Mouse (Mus musculus) hindbrain, embryonic 14.5 days (tissue): ENCODE measurements around the gene Tmub2. TPM values are rescaled to one million over a fixed set of nuclear protein-coding genes. Genes with fewer than 3 reads are reported as not detected.

Experiments used
- ATAC-seq: fragments of 200-750 bp; cut with Nextera tagmentation; 2 replicates; pipeline ENCODE4 v1.8.0; 2017; ENCODE audit warnings: moderate number of reproducible peaks, mild to moderate bottlenecking, moderate TSS enrichment, moderate library complexity; ENCODE audit not compliant: low FRiP score
- DNase-seq: peaks from one replicate; pipeline ENCODE4 v3.0.0-alpha.2; 2015; ENCODE audit warnings: low spot score
- H3K27ac ChIP-seq: fragments of 300-500 bp; sonication (generic); 2 replicates; pipeline ENCODE4 v1.5.1; 2014; ENCODE audit warnings: mild to moderate bottlenecking, moderate library complexity
- H3K27me3 ChIP-seq: fragments of 300-500 bp; sonication (generic); 2 replicates; pipeline ENCODE4 v1.6.1; 2014; ENCODE audit warnings: mild to moderate bottlenecking, low read length, mixed read lengths; ENCODE audit not compliant: control insufficient read depth, insufficient read depth
- H3K36me3 ChIP-seq: fragments of 300-500 bp; sonication (generic); replicated peaks from 2 replicates; pipeline ENCODE4 v1.6.1; 2014; ENCODE audit not compliant: control insufficient read depth, insufficient read depth
- H3K4me1 ChIP-seq: fragments of 300-500 bp; sonication (generic); replicated peaks from 2 replicates; pipeline ENCODE4 v1.6.1; 2014; ENCODE audit warnings: antibody characterized with exemption, low read length, mixed read lengths; ENCODE audit not compliant: control insufficient read depth, insufficient read depth
- H3K4me2 ChIP-seq: fragments of 300-500 bp; sonication (generic); replicated peaks from 2 replicates; pipeline ENCODE4 v1.6.1; 2014; ENCODE audit warnings: mild to moderate bottlenecking, moderate library complexity
- H3K4me3 ChIP-seq: fragments of 300-500 bp; sonication (generic); replicated peaks from 2 replicates; pipeline ENCODE4 v1.5.1; 2014; ENCODE audit warnings: mild to moderate bottlenecking, low read length
- H3K9ac ChIP-seq: fragments of 300-500 bp; sonication (generic); 2 replicates; pipeline ENCODE4 v1.6.1; 2014
- H3K9me3 ChIP-seq: fragments of 300-500 bp; sonication (generic); 2 replicates; pipeline ENCODE4 v1.6.1; 2016; ENCODE audit warnings: low read length; ENCODE audit not compliant: control insufficient read depth
- WGBS: fragments of 180-500 bp; shearing (Covaris S2); extraction: QIAGEN DNeasy Blood & Tissue Kit; methylation state at CpG from one replicate; pipeline ENCODE4 v1.1.7; 2014; 5-methylcytosine and 5-hydroxymethylcytosine counted together
- polyA plus RNA-seq: library from polyadenylated mRNA; unstranded; fragments of >200 nt; fragmentation: Nextera tagmentation; extraction: Ambion mirVana; gene quantifications from 2 replicates; pipeline ENCODE4 v1.2.1, GENCODE M21; 2014

Tmub2 gene
- polyA plus RNA-seq, 1 experiment from 2014 or later = 77.8 TPM

GRCm38 (mm10) chr11:102310768-102311695, 26.3 kb downstream of the Tmub2 start:
- Histone ChIP-seq H3K27ac (no peak overlapping the region), H3K27me3 (no peaks in the 10 kb centered on the region), H3K4me3 (no peak overlapping the region), H3K4me2 (no peak overlapping the region), H3K9ac (no peak overlapping the region), H3K4me1 (peaks cover 9% of the 10 kb centered on the region; the same call in 1 of the 2 replicates), H3K9me3 (no peaks in the 10 kb centered on the region), H3K36me3 (peaks cover 88% of the 10 kb centered on the region)
- DNase-seq (no peak), ATAC-seq (no peak)
- 45% methylated on average over 36 of the region's 38 CpGs for WGBS

- ATAC-seq (no peak), DNase-seq (no peak)
- WGBS = 90% methylated on average over 4 of the region's 4 CpGs
- Histone ChIP-seq H3K9ac (no peak overlapping the region), H3K36me3 (peaks cover 78% of the 10 kb centered on the region), H3K9me3 (no peaks in the 10 kb centered on the region), H3K4me1 (peaks cover 14% of the 10 kb centered on the region; the same call in 1 of the 2 replicates), H3K4me2 (no peak overlapping the region), H3K4me3 (no peak overlapping the region), H3K27ac (no peak overlapping the region), H3K27me3 (no peaks in the 10 kb centered on the region)
These were observed 27.2 kb downstream of the Tmub2 start for GRCm38 (mm10) chr11:102311966-102312365.

- Histone ChIP-seq H3K9me3 (no peaks in the 10 kb centered on the region), H3K36me3 (peaks cover 72% of the 10 kb centered on the region), H3K27ac (no peak overlapping the region), H3K27me3 (no peaks in the 10 kb centered on the region), H3K4me1 (peaks cover 14% of the 10 kb centered on the region; the same call in 1 of the 2 replicates), H3K4me3 (no peak overlapping the region), H3K4me2 (no peak overlapping the region), H3K9ac (no peak overlapping the region)
- WGBS = 78% methylated on average over 6 of the region's 6 CpGs
- ATAC-seq (no peak), DNase-seq (no peak)
These were observed 27.9 kb downstream of the Tmub2 start for GRCm38 (mm10) chr11:102312586-102312985.

GRCm38 (mm10) chr11:102314321-102314720, 29.6 kb downstream of the Tmub2 start:
- Histone ChIP-seq H3K27me3 (no peaks in the 10 kb centered on the region), H3K27ac (no peak overlapping the region), H3K4me3 (no peak overlapping the region), H3K9me3 (no peaks in the 10 kb centered on the region), H3K36me3 (peaks cover 57% of the 10 kb centered on the region), H3K4me2 (no peak overlapping the region), H3K9ac (no peak overlapping the region), H3K4me1 (peaks cover 10% of the 10 kb centered on the region; the same call in 1 of the 2 replicates)
- 92% methylated on average over 12 of the region's 12 CpGs for WGBS
- ATAC-seq (no peak), DNase-seq (no peak)

- WGBS = 15% methylated on average over 14 of the region's 14 CpGs
- Histone ChIP-seq H3K9me3 (no peaks in the 10 kb centered on the region), H3K27ac (peak overlapping the region; percentile 99), H3K4me3 (peak overlapping the region; percentile 95), H3K9ac (peak overlapping the region; percentile 99), H3K27me3 (no peaks in the 10 kb centered on the region), H3K36me3 (peaks cover 41% of the 10 kb centered on the region), H3K4me1 (peaks cover 8% of the 10 kb centered on the region), H3K4me2 (peak overlapping the region; percentile 91)
- DNase-seq = no peak
- ATAC-seq = no peak
These were observed 31.2 kb downstream of the Tmub2 start for GRCm38 (mm10) chr11:102315690-102316571.

- H3K4me1 ChIP-seq = peaks cover 12% of the 10 kb centered on the region
These were observed 32.0 kb downstream of the Tmub2 start for GRCm38 (mm10) chr11:102316572-102317297.

GRCm38 (mm10) chr11:102317298-102317900, 32.7 kb downstream of the Tmub2 start:
- Histone ChIP-seq H3K4me1 (peaks cover 12% of the 10 kb centered on the region), H3K9ac (peak overlapping the region; percentile 99), H3K9me3 (no peaks in the 10 kb centered on the region), H3K27ac (peak overlapping the region; percentile 99), H3K4me3 (peak overlapping the region; percentile 95), H3K27me3 (no peaks in the 10 kb centered on the region), H3K4me2 (peak overlapping the region; percentile 91), H3K36me3 (peaks cover 33% of the 10 kb centered on the region)
- DNase-seq (no peak), ATAC-seq (peak; percentile 0; the same call in 1 of the 2 replicates)
- under 1% methylated on average over 71 of the region's 87 CpGs for WGBS

More at GRCm38 (mm10) chr11:102316572-102317297, 32.0 kb downstream of the Tmub2 start:
- peak overlapping the region; percentile 95 for H3K4me3 ChIP-seq
- peak overlapping the region; percentile 99 for H3K27ac ChIP-seq
- DNase-seq (peak; percentile 82), ATAC-seq (peak; percentile 18; the same call in 1 of the 2 replicates)
- no peaks in the 10 kb centered on the region for H3K27me3 ChIP-seq
- peaks cover 39% of the 10 kb centered on the region for H3K36me3 ChIP-seq
- no peaks in the 10 kb centered on the region for H3K9me3 ChIP-seq
- H3K4me2 ChIP-seq = peak overlapping the region; percentile 91
- peak overlapping the region; percentile 99 for H3K9ac ChIP-seq
- under 1% methylated on average over 70 of the region's 80 CpGs for WGBS

- H3K9me3 ChIP-seq = no peaks in the 10 kb centered on the region
- H3K27ac ChIP-seq = peak overlapping the region; percentile 99
- peaks cover 12% of the 10 kb centered on the region for H3K4me1 ChIP-seq
- no peaks in the 10 kb centered on the region for H3K27me3 ChIP-seq
- peak overlapping the region; percentile 95 for H3K4me3 ChIP-seq
- peaks cover 26% of the 10 kb centered on the region for H3K36me3 ChIP-seq
- peak; percentile 44 for ATAC-seq
- DNase-seq = peak; percentile 68
- peak overlapping the region; percentile 99 for H3K9ac ChIP-seq
- WGBS = 0% methylated on average over 39 of the region's 77 CpGs
- peak overlapping the region; percentile 91 for H3K4me2 ChIP-seq
These were observed 33.3 kb downstream of the Tmub2 start for GRCm38 (mm10) chr11:102317901-102318575.
